Mouse (Mus musculus): Measurements from ENCODE around the gene Vps37c. TPM values are rescaled to one million over a fixed set of nuclear protein-coding genes. Genes with fewer than 3 reads are reported as not detected.

Vps37c gene
- polyA plus RNA-seq, 1 experiment from 2014 or later, result 36.8 TPM

GRCm38 (mm10) chr19:10731975-10732374, 43.4 kb downstream of the Vps37c start:
- H3K36me3 ChIP-seq, result no peaks in the 10 kb centered on the region
- no peak overlapping the region for H3K4me2 ChIP-seq
- 91% methylated on average over 7 of the region's 7 CpGs for WGBS
- H3K27ac ChIP-seq, result no peak overlapping the region
- H3K4me3 ChIP-seq, result no peak overlapping the region
- ATAC-seq (ENCODE audit: insufficient number of reproducible peaks, insufficient read depth, low FRiP score, low TSS enrichment, low read depth), result no peak
- no peak overlapping the region for H3K9ac ChIP-seq
- H3K9me3 ChIP-seq, result no peaks in the 10 kb centered on the region
- peaks cover 7% of the 10 kb centered on the region for H3K4me1 ChIP-seq
- H3K27me3 ChIP-seq, result no peaks in the 10 kb centered on the region

- Histone ChIP-seq H3K36me3 (no peaks in the 10 kb centered on the region), H3K27ac (no peak overlapping the region), H3K4me1 (peaks cover 7% of the 10 kb centered on the region), H3K9me3 (no peaks in the 10 kb centered on the region), H3K9ac (no peak overlapping the region), H3K4me2 (no peak overlapping the region), H3K27me3 (no peaks in the 10 kb centered on the region), H3K4me3 (no peak overlapping the region)
- 95% methylated on average over 7 of the region's 7 CpGs for WGBS
- ATAC-seq (ENCODE audit: insufficient number of reproducible peaks, insufficient read depth, low FRiP score, low TSS enrichment, low read depth), result no peak
Observed at GRCm38 (mm10) chr19:10732741-10733140, 44.2 kb downstream of the Vps37c start.

- no peaks in the 10 kb centered on the region for H3K9me3 ChIP-seq
- no peak overlapping the region for H3K4me3 ChIP-seq
- 79% methylated on average over 10 of the region's 10 CpGs for WGBS
- H3K27me3 ChIP-seq, result no peaks in the 10 kb centered on the region
- no peak overlapping the region for H3K4me2 ChIP-seq
- no peak overlapping the region for H3K27ac ChIP-seq
- H3K4me1 ChIP-seq, result peaks cover 7% of the 10 kb centered on the region
- H3K9ac ChIP-seq, result no peak overlapping the region
- ATAC-seq (ENCODE audit: insufficient number of reproducible peaks, insufficient read depth, low FRiP score, low TSS enrichment, low read depth), result no peak
- no peaks in the 10 kb centered on the region for H3K36me3 ChIP-seq
Observed at GRCm38 (mm10) chr19:10733501-10734127, 45.1 kb downstream of the Vps37c start.

- no peaks in the 10 kb centered on the region for H3K36me3 ChIP-seq
- no peak overlapping the region for H3K27ac ChIP-seq
- H3K27me3 ChIP-seq, result no peaks in the 10 kb centered on the region
- WGBS, result 80% methylated on average over 7 of the region's 7 CpGs
- no peak overlapping the region for H3K9ac ChIP-seq
- ATAC-seq (ENCODE audit: insufficient number of reproducible peaks, insufficient read depth, low FRiP score, low TSS enrichment, low read depth), result no peak
- H3K9me3 ChIP-seq, result no peaks in the 10 kb centered on the region
- H3K4me1 ChIP-seq, result peaks cover 7% of the 10 kb centered on the region
- H3K4me3 ChIP-seq, result no peak overlapping the region
- H3K4me2 ChIP-seq, result no peak overlapping the region
Observed at GRCm38 (mm10) chr19:10734554-10734953, 46.0 kb downstream of the Vps37c start.

GRCm38 (mm10) chr19:10735061-10735460, 46.5 kb downstream of the Vps37c start:
- Histone ChIP-seq H3K4me1 (peaks cover 2% of the 10 kb centered on the region; the same call in 1 of the 2 replicates), H3K4me3 (no peak overlapping the region), H3K27ac (no peak overlapping the region), H3K9me3 (no peaks in the 10 kb centered on the region), H3K4me2 (no peak overlapping the region), H3K9ac (no peak overlapping the region), H3K36me3 (no peaks in the 10 kb centered on the region), H3K27me3 (no peaks in the 10 kb centered on the region)
- 87% methylated on average over 3 of the region's 3 CpGs for WGBS
- ATAC-seq (ENCODE audit: insufficient number of reproducible peaks, insufficient read depth, low FRiP score, low TSS enrichment, low read depth), result no peak

- Histone ChIP-seq H3K27ac (no peak overlapping the region), H3K9me3 (no peaks in the 10 kb centered on the region), H3K4me1 (peaks cover 3% of the 10 kb centered on the region; the same call in 1 of the 2 replicates), H3K4me3 (no peak overlapping the region), H3K27me3 (no peaks in the 10 kb centered on the region), H3K4me2 (no peak overlapping the region), H3K9ac (no peak overlapping the region), H3K36me3 (no peaks in the 10 kb centered on the region)
- ATAC-seq (ENCODE audit: insufficient number of reproducible peaks, insufficient read depth, low FRiP score, low TSS enrichment, low read depth), result no peak
- WGBS, result 93% methylated on average over 7 of the region's 7 CpGs
Observed at GRCm38 (mm10) chr19:10735861-10736260, 47.3 kb downstream of the Vps37c start.

GRCm38 (mm10) chr19:10738038-10738437, 49.5 kb downstream of the Vps37c start:
- no peaks in the 10 kb centered on the region for H3K36me3 ChIP-seq
- no peak for ATAC-seq (ENCODE audit: insufficient number of reproducible peaks, insufficient read depth, low FRiP score, low TSS enrichment, low read depth)
- no peaks in the 10 kb centered on the region for H3K27me3 ChIP-seq
- WGBS, result 85% methylated on average over 6 of the region's 6 CpGs
- H3K4me1 ChIP-seq, result peaks cover 9% of the 10 kb centered on the region; the same call in 1 of the 2 replicates
- no peak overlapping the region for H3K4me2 ChIP-seq
- no peak overlapping the region for H3K4me3 ChIP-seq
- H3K9me3 ChIP-seq, result no peaks in the 10 kb centered on the region
- no peak overlapping the region for H3K9ac ChIP-seq
- no peak overlapping the region for H3K27ac ChIP-seq

- Histone ChIP-seq H3K9me3 (no peaks in the 10 kb centered on the region), H3K36me3 (no peaks in the 10 kb centered on the region), H3K4me2 (no peak within 1 kb of the TSS), H3K4me1 (peaks cover 9% of the 10 kb centered on the region; the same call in 1 of the 2 replicates), H3K27me3 (no peaks in the 10 kb centered on the region), H3K27ac (no peak within 1 kb of the TSS), H3K9ac (no peak within 1 kb of the TSS), H3K4me3 (no peak within 1 kb of the TSS)
- WGBS, result 68% methylated on average over 4 of the region's 4 CpGs
- ATAC-seq (ENCODE audit: insufficient number of reproducible peaks, insufficient read depth, low FRiP score, low TSS enrichment, low read depth), result no peak
Observed at GRCm38 (mm10) chr19:10738811-10739210, 50.3 kb downstream of the Vps37c start, which contains the start of gene Cd5. Gene Cd5 (minus strand): TSS chr19:10739002.

GRCm38 (mm10) chr19:10739916-10740315, 51.4 kb downstream of the Vps37c start:
- H3K36me3 ChIP-seq, result no peaks in the 10 kb centered on the region
- 89% methylated on average over 4 of the region's 4 CpGs for WGBS
- H3K27ac ChIP-seq, result no peak overlapping the region
- no peak overlapping the region for H3K4me2 ChIP-seq
- no peak overlapping the region for H3K4me3 ChIP-seq
- H3K27me3 ChIP-seq, result no peaks in the 10 kb centered on the region
- H3K9me3 ChIP-seq, result no peaks in the 10 kb centered on the region
- H3K4me1 ChIP-seq, result peaks cover 9% of the 10 kb centered on the region; the same call in 1 of the 2 replicates
- no peak overlapping the region for H3K9ac ChIP-seq
- no peak for ATAC-seq (ENCODE audit: insufficient number of reproducible peaks, insufficient read depth, low FRiP score, low TSS enrichment, low read depth)

GRCm38 (mm10) chr19:10740641-10741440, 52.3 kb downstream of the Vps37c start:
- H3K4me1 ChIP-seq, result peaks cover 9% of the 10 kb centered on the region; the same call in 1 of the 2 replicates
- H3K27ac ChIP-seq, result no peak overlapping the region
- no peak overlapping the region for H3K4me3 ChIP-seq
- no peak overlapping the region; the same call in 1 of the 2 replicates for H3K4me2 ChIP-seq
- H3K36me3 ChIP-seq, result no peaks in the 10 kb centered on the region
- no peaks in the 10 kb centered on the region for H3K27me3 ChIP-seq
- 30% methylated on average over 11 of the region's 11 CpGs for whole genome bisulfite sequencing
- no peak overlapping the region for H3K9ac ChIP-seq
- ATAC-seq (ENCODE audit: insufficient number of reproducible peaks, insufficient read depth, low FRiP score, low TSS enrichment, low read depth), result 0 out of 2 replicates have a peak, but pooled peaks have one; percentile 37
- H3K9me3 ChIP-seq, result no peaks in the 10 kb centered on the region

GRCm38 (mm10) chr19:10742145-10742544, 53.6 kb downstream of the Vps37c start:
- Histone ChIP-seq H3K27me3 (no peaks in the 10 kb centered on the region), H3K27ac (no peak overlapping the region), H3K4me1 (peaks cover 9% of the 10 kb centered on the region; the same call in 1 of the 2 replicates), H3K9ac (no peak overlapping the region), H3K4me2 (no peak overlapping the region), H3K36me3 (no peaks in the 10 kb centered on the region), H3K4me3 (no peak overlapping the region), H3K9me3 (no peaks in the 10 kb centered on the region)
- WGBS, result 83% methylated on average over 6 of the region's 6 CpGs
- no peak for ATAC-seq (ENCODE audit: insufficient number of reproducible peaks, insufficient read depth, low FRiP score, low TSS enrichment, low read depth)

- Histone ChIP-seq H3K4me1 (peaks cover 9% of the 10 kb centered on the region; the same call in 1 of the 2 replicates), H3K27me3 (no peaks in the 10 kb centered on the region), H3K4me2 (no peak overlapping the region), H3K4me3 (no peak overlapping the region), H3K36me3 (no peaks in the 10 kb centered on the region), H3K9me3 (no peaks in the 10 kb centered on the region), H3K27ac (no peak overlapping the region), H3K9ac (no peak overlapping the region)
- 67% methylated on average over 3 of the region's 3 CpGs for WGBS
- no peak; the same call in 1 of the 2 replicates for ATAC-seq (ENCODE audit: insufficient number of reproducible peaks, insufficient read depth, low FRiP score, low TSS enrichment, low read depth)
Observed at GRCm38 (mm10) chr19:10742565-10742964, 54.0 kb downstream of the Vps37c start.
